Mouse (Mus musculus) MEL (cell line): Measurements from ENCODE around the gene Il12a. TPM values are rescaled to one million over a fixed set of nuclear protein-coding genes. Genes with fewer than 3 reads are reported as not detected.

Experiments
- DNase-seq: peaks from one replicate; pipeline ENCODE4 v3.0.0; 2011; ENCODE audit warnings: low read depth, low spot score
- H3K27ac ChIP-seq: 2 replicates; pipeline ENCODE4 v1.5.1; 2012; ENCODE audit warnings: low read depth, mild to moderate bottlenecking, control low read depth, low read length, moderate library complexity; ENCODE audit not compliant: control insufficient read depth
- H3K27me3 ChIP-seq, 2 experiments: fragments of 150-350 bp in 1 of 2; sonication (generic) in 1 of 2; 2 replicates each; pipeline ENCODE4 v1.6.1; 2012; ENCODE audit warnings: low read length in 2 of 2, mild to moderate bottlenecking in 2 of 2, improper control_type of control experiment in 1 of 2, moderate library complexity in 1 of 2; ENCODE audit not compliant: insufficient read depth in 2 of 2, control insufficient read depth in 1 of 2
- H3K36me3 ChIP-seq, 2 experiments: 2 replicates each; pipeline ENCODE4 v1.6.1; 2012 to 2014; ENCODE audit warnings: low read length in 2 of 2, improper control_type of control experiment in 1 of 2, inconsistent platforms in 1 of 2, mild to moderate bottlenecking in 1 of 2; ENCODE audit not compliant: insufficient read depth in 2 of 2, control insufficient read depth in 1 of 2
- H3K4me1 ChIP-seq, 2 experiments: fragments of 150-350 bp in 1 of 2; sonication (generic) in 1 of 2; 2 replicates each; pipeline ENCODE4 v1.6.1; 2012; ENCODE audit warnings: low read length in 2 of 2, improper control_type of control experiment in 1 of 2, mild to moderate bottlenecking in 1 of 2; ENCODE audit not compliant: insufficient read depth in 2 of 2, control insufficient read depth in 1 of 2
- H3K4me3 ChIP-seq, 2 experiments: fragments of 150-350 bp in 1 of 2; sonication (generic) in 1 of 2; 2 replicates each; pipeline ENCODE4 v1.5.1; 2012; ENCODE audit warnings: low read depth in 2 of 2, low read length in 2 of 2, mild to moderate bottlenecking in 2 of 2, moderate library complexity in 2 of 2, control low read depth in 1 of 2, improper control_type of control experiment in 1 of 2; ENCODE audit not compliant: control insufficient read depth in 1 of 2, insufficient read depth in 1 of 2
- H3K79me2 ChIP-seq: 2 replicates; pipeline ENCODE4 v1.6.1; 2012; ENCODE audit warnings: mild to moderate bottlenecking, low read length, moderate library complexity; ENCODE audit not compliant: control insufficient read depth, poor library complexity, insufficient read depth
- H3K9ac ChIP-seq: 2 replicates; pipeline ENCODE4 v1.6.1; 2012; ENCODE audit warnings: low read depth, mild to moderate bottlenecking, control low read depth, low read length, moderate library complexity; ENCODE audit not compliant: control insufficient read depth, poor library complexity, severe bottlenecking
- H3K9me3 ChIP-seq: fragments of 150-350 bp; sonication (generic); replicated peaks from 2 replicates; pipeline ENCODE4 v1.6.1; 2012; ENCODE audit warnings: mild to moderate bottlenecking, low read length, improper control_type of control experiment, moderate library complexity; ENCODE audit not compliant: insufficient read depth
- CHD1 ChIP-seq: IDR thresholded peaks from 2 replicates; pipeline ENCODE4 v1.6.1; 2012; ENCODE audit warnings: low read depth, mild to moderate bottlenecking, inconsistent platforms, low read length, improper control_type of control experiment
- E2F4 ChIP-seq: IDR thresholded peaks from 2 replicates; pipeline ENCODE4 v1.6.1; 2011; ENCODE audit warnings: low read depth, low read length, improper control_type of control experiment, borderline replicate concordance
- ELF1 ChIP-seq: IDR thresholded peaks from 2 replicates; pipeline ENCODE4 v1.6.1; 2014; ENCODE audit warnings: low read depth, mild to moderate bottlenecking, inconsistent platforms, low read length, improper control_type of control experiment, moderate library complexity
- EP300 ChIP-seq, 2 experiments: IDR thresholded peaks; 2 replicates each; pipeline ENCODE4 v1.6.1; 2011; ENCODE audit warnings: improper control_type of control experiment in 2 of 2, low read length in 2 of 2, low read depth in 1 of 2, mild to moderate bottlenecking in 1 of 2
- ETS1 ChIP-seq: IDR thresholded peaks from 2 replicates; pipeline ENCODE4 v1.6.1; 2012; ENCODE audit warnings: low read depth, mild to moderate bottlenecking, inconsistent platforms, low read length, improper control_type of control experiment, moderate library complexity
- GABPA ChIP-seq: IDR thresholded peaks from 2 replicates; pipeline ENCODE4 v1.6.1; 2012; ENCODE audit warnings: low read depth, mild to moderate bottlenecking, inconsistent platforms, low read length, improper control_type of control experiment, moderate library complexity
- HCFC1 ChIP-seq: IDR thresholded peaks from 2 replicates; pipeline ENCODE4 v1.6.1; 2012; ENCODE audit warnings: low read depth, mild to moderate bottlenecking, inconsistent platforms, low read length, improper control_type of control experiment, moderate library complexity
- KAT2A ChIP-seq: conservative IDR thresholded peaks from 2 replicates; pipeline ENCODE4 v1.6.1; 2012; ENCODE audit warnings: low read depth, low read length, improper control_type of control experiment, inconsistent platforms
- MAX ChIP-seq: IDR thresholded peaks from 2 replicates; pipeline ENCODE4 v1.6.1; 2011; ENCODE audit warnings: low read length, improper control_type of control experiment
- MAZ ChIP-seq: IDR thresholded peaks from 2 replicates; pipeline ENCODE4 v1.6.1; 2012; ENCODE audit warnings: low read depth, mild to moderate bottlenecking, inconsistent platforms, low read length, improper control_type of control experiment
- MXI1 ChIP-seq: IDR thresholded peaks from 2 replicates; pipeline ENCODE4 v1.6.1; 2011; ENCODE audit warnings: mild to moderate bottlenecking, low read depth, low read length, improper control_type of control experiment
- MYB ChIP-seq: IDR thresholded peaks from 2 replicates; pipeline ENCODE4 v1.6.1; 2011; ENCODE audit warnings: mild to moderate bottlenecking, low read depth, low read length, improper control_type of control experiment
- MYC ChIP-seq: IDR thresholded peaks from 2 replicates; pipeline ENCODE4 v1.6.1; 2011; ENCODE audit warnings: low read depth, mild to moderate bottlenecking, low read length, improper control_type of control experiment, moderate library complexity
- NELFE ChIP-seq: IDR thresholded peaks from 2 replicates; pipeline ENCODE4 v1.6.1; 2011; ENCODE audit warnings: low read depth, low read length, improper control_type of control experiment
- NRF1 ChIP-seq: IDR thresholded peaks from 2 replicates; pipeline ENCODE4 v1.6.1; 2014; ENCODE audit warnings: low read depth, mild to moderate bottlenecking, inconsistent platforms, low read length, improper control_type of control experiment, moderate library complexity; ENCODE audit not compliant: poor library complexity, insufficient read depth, severe bottlenecking
- POLR2AphosphoS5 ChIP-seq: IDR thresholded peaks from 2 replicates; pipeline ENCODE4 v1.6.1; 2012; ENCODE audit warnings: low read depth, borderline replicate concordance, mild to moderate bottlenecking, inconsistent platforms, low read length, moderate library complexity, mixed read lengths
- RAD21 ChIP-seq: IDR thresholded peaks from 2 replicates; pipeline ENCODE4 v1.6.1; 2011; ENCODE audit warnings: mild to moderate bottlenecking, low read depth, low read length, improper control_type of control experiment
- RCOR1 ChIP-seq: IDR thresholded peaks from 2 replicates; pipeline ENCODE4 v1.6.1; 2012; ENCODE audit warnings: low read depth, mild to moderate bottlenecking, inconsistent platforms, low read length, improper control_type of control experiment
- TBP ChIP-seq: IDR thresholded peaks from 2 replicates; pipeline ENCODE4 v1.8.0; 2011; ENCODE audit warnings: low read depth, low read length, improper control_type of control experiment
- TCF12 ChIP-seq: IDR thresholded peaks from 2 replicates; pipeline ENCODE4 v1.6.1; 2014; ENCODE audit warnings: low read depth, mild to moderate bottlenecking, inconsistent platforms, low read length, improper control_type of control experiment, moderate library complexity
- UBTF ChIP-seq: IDR thresholded peaks from 2 replicates; pipeline ENCODE4 v1.6.1; 2012; ENCODE audit warnings: low read depth, mild to moderate bottlenecking, inconsistent platforms, low read length, improper control_type of control experiment, moderate library complexity, borderline replicate concordance; ENCODE audit not compliant: insufficient read depth
- USF1 ChIP-seq: IDR thresholded peaks from 2 replicates; pipeline ENCODE4 v1.6.1; 2014; ENCODE audit warnings: low read depth, mild to moderate bottlenecking, inconsistent platforms, low read length, improper control_type of control experiment, moderate library complexity
- USF2 ChIP-seq, 2 experiments: IDR thresholded peaks; 2 replicates each; pipeline ENCODE4 v1.6.1; 2011 to 2012; ENCODE audit warnings: improper control_type of control experiment in 2 of 2, low read length in 2 of 2, borderline replicate concordance in 1 of 2, inconsistent platforms in 1 of 2, low read depth in 1 of 2, mild to moderate bottlenecking in 1 of 2; ENCODE audit not compliant: insufficient read depth in 1 of 2
- ZC3H11A ChIP-seq: IDR thresholded peaks from 2 replicates; pipeline ENCODE4 v1.6.1; 2012; ENCODE audit warnings: low read depth, mild to moderate bottlenecking, inconsistent platforms, low read length, improper control_type of control experiment
- ZMIZ1 ChIP-seq: IDR thresholded peaks from 2 replicates; pipeline ENCODE4 v1.6.1; 2012; ENCODE audit warnings: low read depth, mild to moderate bottlenecking, inconsistent platforms, low read length, improper control_type of control experiment, moderate library complexity
- ZNF384 ChIP-seq: IDR thresholded peaks from 2 replicates; pipeline ENCODE4 v1.6.1; 2012; ENCODE audit warnings: low read depth, mild to moderate bottlenecking, inconsistent platforms, low read length, improper control_type of control experiment
- polyA plus RNA-seq, 2 experiments: library from polyadenylated mRNA; stranded (reverse) in 1 of 2; unstranded in 1 of 2; fragments of >175 nt in 1 of 2; fragments of >200 nt in 1 of 2; gene quantifications; 2 replicates each; pipeline versions ENCODE4 v1.2.1 to v1.2.4; 2012; ENCODE audit warnings: low replicate concordance in 2 of 2, low read depth in 1 of 2; ENCODE audit not compliant: insufficient read length in 2 of 2, insufficient read depth in 1 of 2, missing spikeins in 1 of 2
- total RNA-seq: library from RNA; depleted of rRNA; stranded (reverse); fragments of 300-350 nt; gene quantifications from 2 replicates; pipeline ENCODE4 v1.2.3, GENCODE M21; 2012

Il12a gene
- total and polyA plus RNA-seq, 3 experiments: not detected

GRCm38 (mm10) chr3:68667852-68668251 is 22.6 kb upstream of the Il12a start:
- no peak overlapping the region for H3K27ac ChIP-seq
- no peak overlapping the region for H3K4me3 ChIP-seq
- H3K27me3 ChIP-seq: no peaks in the 10 kb centered on the region; a peak in 2 of 4 replicates
- no peaks in the 10 kb centered on the region for H3K36me3 ChIP-seq
- H3K9ac ChIP-seq: no peak overlapping the region
- TF ChIP-seq CHD1 (no peak), ZMIZ1 (no peak), MYB (no peak), MAX (no peak), RCOR1 (no peak), MAZ (no peak), ZNF384 (no peak), NRF1 (no peak), KAT2A (no peak), MXI1 (no peak), EP300 (IDR thresholded peaks at IDR 0.05; ENCODE audit: low read depth in 1 of 2, low read length in 2 of 2) (no peak), ZC3H11A (no peak), TCF12 (no peak), POLR2AphosphoS5 (no peak), USF1 (no peak), GABPA (no peak)
- no peaks in the 10 kb centered on the region for H3K79me2 ChIP-seq
- no peaks in the 10 kb centered on the region for H3K4me1 ChIP-seq
- no peaks in the 10 kb centered on the region for H3K9me3 ChIP-seq
- DNase-seq: no peak

GRCm38 (mm10) chr3:68669418-68669974 is 20.9 kb upstream of the Il12a start:
- no peaks in the 10 kb centered on the region; a peak in 2 of 4 replicates for H3K27me3 ChIP-seq
- no peak overlapping the region for H3K9ac ChIP-seq
- H3K9me3 ChIP-seq: no peaks in the 10 kb centered on the region
- H3K4me1 ChIP-seq: no peaks in the 10 kb centered on the region
- H3K4me3 ChIP-seq: no peak overlapping the region
- no peak for DNase-seq
- no peaks in the 10 kb centered on the region for H3K36me3 ChIP-seq
- no peaks in the 10 kb centered on the region for H3K79me2 ChIP-seq
- TF ChIP-seq ETS1 (no peak), TCF12 (no peak), E2F4 (no peak), ZMIZ1 (no peak), MYC (no peak), ZNF384 (no peak), MAZ (no peak), NELFE (no peak), UBTF (no peak), MAX (no peak), RAD21 (no peak), USF2 (IDR thresholded peaks at IDR 0.05; ENCODE audit: borderline replicate concordance in 1 of 2, insufficient read depth in 1 of 2, low read depth in 1 of 2, low read length in 2 of 2) (no peak), ELF1 (no peak), HCFC1 (no peak), KAT2A (no peak), MYB (no peak), CHD1 (no peak), TBP (no peak)
- H3K27ac ChIP-seq: no peak overlapping the region
